Mouse (Mus musculus): ENCODE measurements around the gene Mob2.

Mob2 gene

GRCm38 (mm10) chr7:142025196-142025595 is 35.7 kb downstream of the Mob2 start:
- DNase-seq (ENCODE audit: low spot score in 2 of 2) = no peak

- DNase-seq (ENCODE audit: low spot score in 2 of 2) = no peak
These were observed 40.0 kb downstream of the Mob2 start for GRCm38 (mm10) chr7:142020827-142021226.

GRCm38 (mm10) chr7:142019699-142020098 is 41.2 kb downstream of the Mob2 start:
- DNase-seq (ENCODE audit: low spot score in 2 of 2) = no peak

- DNase-seq (ENCODE audit: low spot score in 2 of 2) = no peak
These were observed 44.3 kb downstream of the Mob2 start for GRCm38 (mm10) chr7:142016562-142016961.

- DNase-seq (ENCODE audit: low spot score in 2 of 2) = no peak
These were observed 59.1 kb downstream of the Mob2 start for GRCm38 (mm10) chr7:142001597-142002340.

- DNase-seq (ENCODE audit: low spot score in 2 of 2) = no peak
These were observed 60.2 kb downstream of the Mob2 start for GRCm38 (mm10) chr7:142000661-142001060.

GRCm38 (mm10) chr7:141994121-141994520 is 66.7 kb downstream of the Mob2 start:
- DNase-seq (ENCODE audit: low spot score in 2 of 2) = no peak

GRCm38 (mm10) chr7:141991183-141991582 is 69.7 kb downstream of the Mob2 start:
- DNase-seq (ENCODE audit: low spot score in 2 of 2) = no peak

GRCm38 (mm10) chr7:141988314-141988806 is 72.5 kb downstream of the Mob2 start:
- DNase-seq (ENCODE audit: low spot score in 2 of 2) = no peak

- DNase-seq (ENCODE audit: low spot score in 2 of 2) = no peak
These were observed 79.6 kb downstream of the Mob2 start for GRCm38 (mm10) chr7:141981237-141981636.

GRCm38 (mm10) chr7:141979247-141979646 is 81.6 kb downstream of the Mob2 start:
- no peak for DNase-seq (ENCODE audit: low spot score in 2 of 2)

- no peak for DNase-seq (ENCODE audit: low spot score in 2 of 2)
These were observed 82.9 kb downstream of the Mob2 start for GRCm38 (mm10) chr7:141978003-141978402.

GRCm38 (mm10) chr7:141972831-141973619 is 87.8 kb downstream of the Mob2 start:
- no peak for DNase-seq (ENCODE audit: low spot score in 2 of 2)

GRCm38 (mm10) chr7:141966281-141966680 is 94.6 kb downstream of the Mob2 start:
- DNase-seq (ENCODE audit: low spot score in 2 of 2) = no peak

GRCm38 (mm10) chr7:141962521-141962920 is 98.3 kb downstream of the Mob2 start:
- DNase-seq (ENCODE audit: low spot score in 2 of 2) = no peak

GRCm38 (mm10) chr7:141961491-141961890 is 99.4 kb downstream of the Mob2 start:
- DNase-seq (ENCODE audit: low spot score in 2 of 2) = no peak

- DNase-seq (ENCODE audit: low spot score in 2 of 2) = no peak
These were observed 99.9 kb downstream of the Mob2 start for GRCm38 (mm10) chr7:141960926-141961325.

GRCm38 (mm10) chr7:141959133-141959532 is 101.7 kb downstream of the Mob2 start:
- no peak for DNase-seq (ENCODE audit: low spot score in 2 of 2)
